Mouse (Mus musculus): ENCODE results near the gene Ahdc1. TPM values are rescaled to one million over a fixed set of nuclear protein-coding genes. Genes with fewer than 3 reads are reported as not detected.

Gene Ahdc1
- polyA plus RNA-seq, 1 experiment from 2014 or later, result 11.6 TPM

DNA sequence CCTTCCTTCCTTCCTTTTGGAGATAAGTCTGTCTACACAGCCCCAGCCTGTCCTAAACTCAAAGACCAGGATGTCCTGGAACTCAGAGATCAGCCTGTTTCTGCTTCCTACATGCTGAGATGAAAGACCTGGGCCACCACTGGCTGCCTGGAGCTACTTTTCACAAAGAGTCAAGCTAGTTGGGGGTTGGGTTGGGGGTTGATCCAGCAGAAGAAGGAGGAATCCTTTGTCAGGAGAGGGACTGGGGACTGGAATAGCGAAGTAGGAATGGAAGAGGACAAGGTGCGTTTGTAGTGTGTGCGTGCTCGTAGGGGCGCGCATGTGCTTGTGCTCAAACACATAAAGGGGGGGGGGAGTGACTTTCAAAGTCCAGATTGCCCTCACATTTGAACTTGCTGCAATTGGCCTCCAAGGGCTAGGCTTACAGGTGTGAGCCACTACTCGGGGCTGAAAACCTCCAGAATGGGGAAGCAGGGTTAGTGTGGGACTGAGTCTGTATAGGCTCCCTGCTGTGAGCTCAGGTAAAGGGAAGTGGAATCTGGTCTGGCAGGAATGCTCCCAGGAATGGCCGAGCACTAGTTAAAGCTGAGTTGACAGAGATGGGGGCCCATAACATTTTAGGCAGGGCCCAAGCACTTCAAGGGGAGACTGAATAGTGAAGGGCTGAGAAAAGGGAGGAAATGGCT is 21.5 kb downstream of the Ahdc1 start:
- Histone ChIP-seq H3K4me1 (replicated peaks) (peaks cover 60% of the 10 kb centered on the region), H3K9me3 (replicated peaks) (no peaks in the 10 kb centered on the region), H3K9ac (no peak overlapping the region), H3K36me3 (peaks cover 17% of the 10 kb centered on the region), H3K27ac (ENCODE audit: poor library complexity, severe bottlenecking) (no peak overlapping the region), H3K4me3 (no peak overlapping the region), H3K4me2 (no peak overlapping the region), H3K27me3 (replicated peaks) (no peaks in the 10 kb centered on the region)
- no peak for ATAC-seq (ENCODE audit: insufficient number of reproducible peaks, low FRiP score)
- WGBS, result 87% methylated on average over 8 of the region's 8 CpGs

DNA sequence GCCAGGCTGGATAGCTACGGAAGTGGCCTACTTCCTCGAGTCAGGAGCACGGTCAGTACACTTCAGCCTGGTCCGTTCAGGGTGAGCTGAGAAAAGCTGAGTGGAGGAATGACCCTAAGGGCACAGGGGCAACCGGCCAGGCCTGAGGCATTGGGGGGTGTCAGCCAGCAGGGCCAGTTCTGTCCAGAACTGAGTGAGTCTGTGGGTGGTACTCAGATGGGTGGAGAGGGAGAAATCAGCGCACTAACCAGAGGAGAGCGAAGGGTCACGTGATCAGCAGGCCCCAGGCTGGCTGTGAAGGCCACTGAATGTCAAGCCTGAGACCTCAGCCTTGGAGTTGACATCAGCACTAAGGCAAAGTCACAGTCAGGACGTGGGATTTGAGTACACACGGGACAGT is 23.4 kb downstream of the Ahdc1 start:
- Histone ChIP-seq H3K4me1 (replicated peaks) (peaks cover 60% of the 10 kb centered on the region), H3K27me3 (replicated peaks) (no peaks in the 10 kb centered on the region), H3K36me3 (peaks cover 11% of the 10 kb centered on the region), H3K9me3 (replicated peaks) (no peaks in the 10 kb centered on the region), H3K4me3 (no peak overlapping the region), H3K4me2 (no peak overlapping the region), H3K27ac (ENCODE audit: poor library complexity, severe bottlenecking) (0 out of 2 replicates have a peak overlapping the region, but pooled peaks have one; percentile 20), H3K9ac (peak overlapping the region; percentile 17; the same call in 1 of the 2 replicates)
- 57% methylated on average over 10 of the region's 10 CpGs for WGBS
- ATAC-seq (ENCODE audit: insufficient number of reproducible peaks, low FRiP score), result no peak

DNA sequence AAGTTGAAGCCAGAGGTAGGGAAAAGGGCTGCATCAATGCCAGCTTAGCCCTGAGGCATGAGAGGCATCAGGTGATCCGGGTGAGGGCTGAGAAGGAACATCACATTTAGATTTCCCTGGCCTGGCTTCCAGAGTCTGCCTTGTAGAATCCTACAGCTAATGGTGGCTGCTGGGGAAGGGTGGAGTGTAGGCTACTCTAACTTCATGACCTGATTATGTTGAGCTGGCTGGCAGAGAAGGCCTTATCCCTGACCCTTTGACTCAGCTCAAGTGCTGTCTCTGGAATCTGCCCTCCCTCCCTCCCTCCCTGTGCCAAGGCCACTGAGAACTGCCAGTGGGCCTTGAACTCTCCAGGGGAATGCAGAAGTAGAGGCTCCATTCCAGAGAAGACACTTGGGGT is 24.4 kb downstream of the Ahdc1 start:
- Histone ChIP-seq H3K27me3 (replicated peaks) (no peaks in the 10 kb centered on the region), H3K27ac (ENCODE audit: poor library complexity, severe bottlenecking) (peak overlapping the region; percentile 55), H3K4me1 (replicated peaks) (peaks cover 61% of the 10 kb centered on the region), H3K4me3 (no peak overlapping the region), H3K36me3 (peaks cover 11% of the 10 kb centered on the region), H3K4me2 (0 out of 2 replicates have a peak overlapping the region, but pooled peaks have one; percentile 3), H3K9ac (no peak overlapping the region; the same call in 1 of the 2 replicates), H3K9me3 (replicated peaks) (no peaks in the 10 kb centered on the region)
- ATAC-seq (ENCODE audit: insufficient number of reproducible peaks, low FRiP score), result no peak
- 69% methylated on average over 1 of the region's 1 CpGs for WGBS

DNA sequence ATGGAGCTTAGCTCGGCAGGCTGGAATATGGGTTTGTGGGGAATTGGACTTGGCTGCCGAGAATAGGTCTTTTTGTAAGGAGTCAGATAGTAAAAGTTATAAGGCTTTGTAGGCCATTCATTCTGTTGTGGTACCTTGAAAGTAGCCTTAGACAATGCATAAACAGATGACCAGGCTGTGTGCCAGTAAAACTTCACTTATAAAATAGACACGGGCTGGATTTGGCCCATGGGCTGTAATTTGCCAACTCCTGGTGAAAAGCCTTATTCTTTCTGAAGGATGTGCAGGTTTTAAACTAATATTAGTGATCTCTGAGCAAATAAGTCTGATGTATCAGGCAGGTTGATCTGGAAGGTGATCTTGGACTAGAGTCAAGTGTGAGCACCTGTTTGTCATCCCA is 24.9 kb downstream of the Ahdc1 start:
- peak overlapping the region; percentile 55; the same call in 1 of the 2 replicates for H3K27ac ChIP-seq (ENCODE audit: poor library complexity, severe bottlenecking)
- no peak overlapping the region for H3K9ac ChIP-seq
- no peaks in the 10 kb centered on the region for H3K9me3 ChIP-seq (replicated peaks)
- peaks cover 10% of the 10 kb centered on the region for H3K36me3 ChIP-seq
- ATAC-seq (ENCODE audit: insufficient number of reproducible peaks, low FRiP score), result no peak
- H3K4me2 ChIP-seq, result no peak overlapping the region
- H3K4me1 ChIP-seq (replicated peaks), result peaks cover 66% of the 10 kb centered on the region
- 78% methylated on average over 3 of the region's 3 CpGs for WGBS
- no peaks in the 10 kb centered on the region for H3K27me3 ChIP-seq (replicated peaks)
- no peak overlapping the region for H3K4me3 ChIP-seq

DNA sequence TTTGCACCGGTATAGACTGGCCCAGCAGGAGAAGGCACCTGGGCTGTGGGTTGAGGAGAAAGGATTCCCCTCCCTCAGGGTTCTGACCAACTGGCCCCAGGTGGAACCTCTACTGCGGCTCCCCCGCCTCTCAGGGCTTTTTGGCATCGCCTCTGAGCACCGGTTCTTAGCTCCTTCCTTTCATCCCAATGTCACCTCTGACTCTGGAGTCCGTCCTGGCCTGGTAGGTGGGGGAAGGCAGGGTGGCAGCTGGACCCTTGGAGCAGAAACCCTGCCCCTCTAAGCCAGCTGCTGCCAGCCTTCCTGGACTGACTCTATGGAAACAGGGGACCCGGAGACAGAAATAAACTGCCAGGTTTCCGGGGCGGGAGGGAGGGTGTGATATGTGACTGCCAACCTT is 26.2 kb downstream of the Ahdc1 start:
- Histone ChIP-seq H3K36me3 (no peaks in the 10 kb centered on the region; the same call in 1 of the 2 replicates), H3K27me3 (replicated peaks) (no peaks in the 10 kb centered on the region), H3K4me3 (peak overlapping the region; percentile 76), H3K4me2 (peak overlapping the region; percentile 100), H3K27ac (ENCODE audit: poor library complexity, severe bottlenecking) (peak overlapping the region; percentile 51; the same call in 1 of the 2 replicates), H3K9me3 (replicated peaks) (no peaks in the 10 kb centered on the region), H3K9ac (peak overlapping the region; percentile 92; the same call in 1 of the 2 replicates), H3K4me1 (replicated peaks) (peaks cover 80% of the 10 kb centered on the region)
- no peak for ATAC-seq (ENCODE audit: insufficient number of reproducible peaks, low FRiP score)
- 24% methylated on average over 9 of the region's 9 CpGs for WGBS

DNA sequence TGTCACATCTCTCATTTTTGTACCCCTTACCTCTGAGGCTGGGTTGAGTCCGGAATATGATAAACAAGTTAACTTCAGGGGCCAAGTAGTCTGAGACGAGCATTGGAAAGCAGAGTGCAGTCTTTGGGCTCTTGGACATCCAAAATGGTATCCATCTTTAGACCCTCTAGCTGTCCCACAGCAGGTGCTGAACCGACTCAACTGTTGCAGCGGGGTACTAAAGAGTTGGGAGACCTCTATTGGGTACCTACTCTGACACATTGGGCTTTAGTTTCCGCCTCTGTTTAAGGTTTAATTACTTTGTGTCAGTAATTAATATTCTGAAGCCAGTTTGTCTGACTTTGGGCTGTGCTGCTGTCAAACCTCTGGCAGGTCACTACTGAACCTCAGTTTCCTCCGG is 26.7 kb downstream of the Ahdc1 start:
- Histone ChIP-seq H3K27me3 (replicated peaks) (no peaks in the 10 kb centered on the region), H3K27ac (ENCODE audit: poor library complexity, severe bottlenecking) (peak overlapping the region; percentile 51; the same call in 1 of the 2 replicates), H3K9me3 (replicated peaks) (no peaks in the 10 kb centered on the region), H3K4me3 (peak overlapping the region; percentile 76), H3K9ac (peak overlapping the region; percentile 92; the same call in 1 of the 2 replicates), H3K36me3 (no peaks in the 10 kb centered on the region), H3K4me2 (peak overlapping the region; percentile 100), H3K4me1 (replicated peaks) (peaks cover 85% of the 10 kb centered on the region)
- no peak for ATAC-seq (ENCODE audit: insufficient number of reproducible peaks, low FRiP score)
- WGBS, result 31% methylated on average over 6 of the region's 6 CpGs

DNA sequence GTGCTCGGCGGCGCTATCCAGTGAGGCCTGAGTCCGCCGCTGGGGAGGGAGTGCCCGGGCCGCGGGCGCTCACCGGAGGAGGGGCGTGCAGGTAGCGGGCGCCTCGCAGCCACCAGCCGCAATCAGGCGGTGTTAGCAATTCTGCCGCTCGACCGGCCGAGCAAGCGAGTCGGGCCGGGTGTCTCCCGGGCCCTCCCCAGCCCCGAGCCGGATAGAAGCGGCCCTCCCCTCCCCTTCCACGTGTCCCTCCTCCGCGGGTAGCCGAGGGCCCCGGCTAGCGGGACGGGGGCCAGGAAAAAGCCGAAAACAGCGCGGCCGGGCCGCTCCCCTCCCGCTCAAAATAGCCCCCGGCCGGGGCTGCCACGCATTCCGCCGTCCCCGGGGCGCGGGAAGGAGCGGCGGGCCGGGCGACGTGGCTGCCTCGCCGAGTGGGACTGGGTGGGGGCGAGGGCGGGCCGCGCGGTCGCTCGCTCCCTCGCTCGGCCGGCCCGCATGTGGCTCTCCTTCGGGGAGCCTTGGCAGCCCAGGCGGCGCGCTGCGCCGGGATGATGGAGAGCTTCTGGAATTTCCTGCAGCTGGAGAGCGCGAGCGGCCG is 27.6 kb downstream of the Ahdc1 start:
- H3K4me1 ChIP-seq (replicated peaks), result peaks cover 93% of the 10 kb centered on the region
- ATAC-seq (ENCODE audit: insufficient number of reproducible peaks, low FRiP score), result peak; percentile 54
- peak overlapping the region; percentile 100 for H3K4me2 ChIP-seq
- H3K36me3 ChIP-seq, result no peaks in the 10 kb centered on the region
- H3K27me3 ChIP-seq (replicated peaks), result no peaks in the 10 kb centered on the region
- peak overlapping the region; percentile 76 for H3K4me3 ChIP-seq
- H3K9ac ChIP-seq, result peak overlapping the region; percentile 92
- no peaks in the 10 kb centered on the region for H3K9me3 ChIP-seq (replicated peaks)
- H3K27ac ChIP-seq (ENCODE audit: poor library complexity, severe bottlenecking), result peak overlapping the region; percentile 95
- WGBS, result under 1% methylated on average over 59 of the region's 76 CpGs

DNA sequence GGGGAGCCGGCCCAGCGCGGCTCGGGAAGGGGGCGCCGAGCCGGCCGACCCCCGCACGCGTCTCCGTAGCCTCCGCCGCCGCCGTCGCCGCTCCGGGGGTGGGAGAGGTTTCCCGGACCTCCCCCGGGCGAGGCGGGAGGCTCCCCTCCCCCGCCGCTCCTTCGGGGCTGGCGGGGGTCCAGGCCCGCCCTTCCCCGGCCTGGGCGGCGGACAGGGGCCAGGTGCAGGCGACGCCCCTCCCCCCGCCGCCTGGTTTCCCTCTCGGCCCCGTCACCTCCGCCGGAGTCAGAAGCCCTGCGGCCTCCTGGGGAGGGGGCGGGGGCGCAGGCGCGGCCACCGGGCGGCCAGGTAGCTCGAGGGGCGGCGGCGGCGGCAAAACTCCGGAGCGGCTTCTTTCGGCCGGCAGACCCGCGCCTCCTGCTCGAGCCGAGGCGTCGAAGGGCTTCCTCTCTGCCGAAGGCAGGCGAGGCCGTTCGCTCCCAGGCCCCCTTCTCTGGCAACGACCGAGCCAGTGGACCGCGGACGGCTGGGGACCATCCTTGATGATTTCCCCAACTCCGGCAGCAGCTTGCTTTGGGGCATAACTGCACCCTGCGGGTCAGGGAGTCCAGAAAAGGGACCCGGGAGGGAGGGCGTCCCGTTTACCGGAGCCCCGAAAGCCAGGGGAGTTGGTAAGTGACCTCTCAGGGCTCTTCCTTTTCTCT is 28.2 kb downstream of the Ahdc1 start:
- peak; percentile 34 for ATAC-seq (ENCODE audit: insufficient number of reproducible peaks, low FRiP score)
- H3K9ac ChIP-seq, result peak overlapping the region; percentile 92
- peaks cover 97% of the 10 kb centered on the region for H3K4me1 ChIP-seq (replicated peaks)
- H3K4me2 ChIP-seq, result peak overlapping the region; percentile 100
- peak overlapping the region; percentile 95 for H3K27ac ChIP-seq (ENCODE audit: poor library complexity, severe bottlenecking)
- under 1% methylated on average over 70 of the region's 77 CpGs for WGBS
- peak overlapping the region; percentile 76 for H3K4me3 ChIP-seq
- no peaks in the 10 kb centered on the region for H3K27me3 ChIP-seq (replicated peaks)
- no peaks in the 10 kb centered on the region for H3K36me3 ChIP-seq
- H3K9me3 ChIP-seq (replicated peaks), result no peaks in the 10 kb centered on the region

DNA sequence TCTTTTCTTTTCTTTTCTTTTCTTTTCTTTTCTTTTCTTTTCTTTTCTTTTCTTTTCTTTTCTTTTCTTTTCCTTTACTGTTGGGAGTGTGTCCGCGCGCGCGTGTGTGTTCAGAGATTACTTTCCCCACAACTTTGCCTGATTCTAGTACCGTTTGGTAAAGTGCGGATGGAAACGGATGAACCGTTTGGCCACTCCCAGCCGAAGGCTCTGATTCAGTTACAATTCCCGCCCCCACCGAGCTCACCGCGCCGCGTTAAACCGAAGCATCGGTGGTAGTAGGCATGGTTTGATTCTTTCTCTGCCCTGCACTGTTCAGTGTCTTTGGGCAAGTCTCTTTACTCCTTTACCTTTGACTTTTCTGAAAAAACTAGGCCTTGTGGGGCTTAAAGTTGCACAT is 28.8 kb downstream of the Ahdc1 start:
- Histone ChIP-seq H3K4me2 (peak overlapping the region; percentile 100), H3K4me3 (peak overlapping the region; percentile 76), H3K36me3 (no peaks in the 10 kb centered on the region), H3K9me3 (replicated peaks) (no peaks in the 10 kb centered on the region), H3K27ac (ENCODE audit: poor library complexity, severe bottlenecking) (peak overlapping the region; percentile 95), H3K4me1 (replicated peaks) (peaks cover 97% of the 10 kb centered on the region), H3K9ac (peak overlapping the region; percentile 92), H3K27me3 (replicated peaks) (no peaks in the 10 kb centered on the region)
- 6% methylated on average over 18 of the region's 18 CpGs for WGBS
- ATAC-seq (ENCODE audit: insufficient number of reproducible peaks, low FRiP score), result no peak

DNA sequence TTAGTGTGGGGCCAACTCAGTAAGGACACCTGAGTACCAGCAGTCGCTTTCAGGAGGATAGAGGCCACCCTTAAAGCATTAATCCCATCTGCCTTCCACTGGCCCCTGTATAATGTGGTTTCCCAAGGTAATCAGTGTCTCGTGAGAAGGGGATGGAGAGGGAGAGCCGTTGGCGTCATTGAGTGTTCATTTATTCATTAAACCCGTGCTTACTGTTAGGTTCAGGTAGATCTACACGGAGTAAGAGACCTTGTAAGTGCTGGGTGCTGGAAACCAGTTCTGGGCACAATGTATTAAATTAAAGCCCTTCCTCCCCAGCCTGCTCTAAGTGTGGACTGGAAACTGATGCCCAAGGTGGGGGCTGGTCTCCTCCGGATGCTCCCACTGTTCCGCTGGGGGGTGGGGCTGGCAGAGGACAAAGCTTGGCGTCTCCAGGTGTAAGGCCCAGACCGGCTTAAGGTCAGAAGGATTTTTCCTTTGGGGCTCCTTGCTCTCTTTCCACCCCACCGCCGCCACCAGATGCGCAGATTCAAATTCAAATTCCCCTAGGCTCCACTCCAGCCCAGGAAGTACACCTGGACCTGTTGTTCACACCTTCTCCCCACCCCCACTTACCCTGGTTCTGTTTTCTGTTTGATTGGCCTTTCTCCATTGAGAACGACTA is 29.3 kb downstream of the Ahdc1 start:
- Histone ChIP-seq H3K4me1 (replicated peaks) (peaks cover 97% of the 10 kb centered on the region), H3K4me3 (peak overlapping the region; percentile 76), H3K27ac (ENCODE audit: poor library complexity, severe bottlenecking) (peak overlapping the region; percentile 95; the same call in 1 of the 2 replicates), H3K36me3 (no peaks in the 10 kb centered on the region), H3K27me3 (replicated peaks) (no peaks in the 10 kb centered on the region), H3K9me3 (replicated peaks) (no peaks in the 10 kb centered on the region), H3K4me2 (peak overlapping the region; percentile 100), H3K9ac (peak overlapping the region; percentile 92)
- WGBS, result 32% methylated on average over 14 of the region's 14 CpGs
- no peak for ATAC-seq (ENCODE audit: insufficient number of reproducible peaks, low FRiP score)

Measured in heart, embryonic 12.5 days (tissue).